Mouse (Mus musculus) embryonic facial prominence, embryonic 12.5 days (tissue): Measurements from ENCODE around the gene Cttnbp2nl. TPM values are rescaled to one million over a fixed set of nuclear protein-coding genes. Genes with fewer than 3 reads are reported as not detected.

ENCODE experiments used
- ATAC-seq: fragments of 200-750 bp; cut with Nextera tagmentation; 2 replicates; pipeline ENCODE4 v1.8.0; 2017; ENCODE audit not compliant: insufficient number of reproducible peaks, insufficient read depth, low FRiP score, low TSS enrichment
- H3K27ac ChIP-seq: fragments of 300-500 bp; sonication (generic); 2 replicates; pipeline ENCODE4 v1.5.1; 2016; ENCODE audit warnings: mild to moderate bottlenecking
- H3K27me3 ChIP-seq: fragments of 300-500 bp; sonication (generic); 2 replicates; pipeline ENCODE4 v1.6.1; 2016; ENCODE audit warnings: mild to moderate bottlenecking, moderate library complexity
- H3K36me3 ChIP-seq: fragments of 300-500 bp; sonication (generic); 2 replicates; pipeline ENCODE4 v1.6.1; 2016; ENCODE audit warnings: mild to moderate bottlenecking
- H3K4me1 ChIP-seq: fragments of 300-500 bp; sonication (generic); 2 replicates; pipeline ENCODE4 v1.6.1; 2016
- H3K4me2 ChIP-seq: fragments of 300-500 bp; sonication (generic); replicated peaks from 2 replicates; pipeline ENCODE4 v1.6.1; 2016; ENCODE audit warnings: mild to moderate bottlenecking, moderate library complexity
- H3K4me3 ChIP-seq: fragments of 300-500 bp; sonication (generic); 2 replicates; pipeline ENCODE4 v1.5.1; 2016; ENCODE audit warnings: mild to moderate bottlenecking
- H3K9ac ChIP-seq: fragments of 300-500 bp; sonication (generic); 2 replicates; pipeline ENCODE4 v1.6.1; 2016; ENCODE audit warnings: mild to moderate bottlenecking, moderate library complexity
- H3K9me3 ChIP-seq: fragments of 300-500 bp; sonication (generic); 2 replicates; pipeline ENCODE4 v1.6.1; 2016; ENCODE audit warnings: mild to moderate bottlenecking, moderate library complexity
- WGBS: fragments of 180-500 bp; shearing (Covaris S2); methylation state at CpG from one replicate; pipeline ENCODE4 v1.1.7; 2016; 5-methylcytosine and 5-hydroxymethylcytosine counted together
- polyA plus RNA-seq: library from polyadenylated mRNA; unstranded; fragments of >200 nt; fragmentation: Nextera tagmentation; extraction: Ambion mirVana; gene quantifications from 2 replicates; pipeline ENCODE4 v1.2.1, GENCODE M21; 2016

The Cttnbp2nl gene
- polyA plus RNA-seq, 1 experiment from 2014 or later, result 49.9 TPM

DNA sequence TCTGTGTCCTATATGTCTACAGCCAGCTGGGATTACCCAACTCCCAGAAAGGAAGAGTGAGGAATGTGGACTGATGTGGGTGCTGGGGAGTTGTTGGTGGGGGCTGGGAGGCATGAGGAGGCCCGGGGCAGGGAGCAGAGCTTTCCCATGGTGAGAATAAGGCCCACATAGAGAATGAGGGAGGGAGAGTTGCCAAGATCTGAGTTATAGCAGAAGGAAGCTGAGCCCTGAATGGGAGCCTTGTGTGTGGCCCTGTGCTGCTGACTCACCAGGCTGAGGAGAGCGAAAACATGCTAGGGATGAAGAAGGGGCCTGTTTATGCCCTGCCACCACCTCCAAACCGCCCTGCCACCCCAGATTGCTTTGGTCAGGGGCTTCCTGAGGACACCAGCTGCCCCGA lies 59.1 kb downstream of the Cttnbp2nl start:
- peak; percentile 78 for ATAC-seq
- Histone ChIP-seq H3K9me3 (no peaks in the 10 kb centered on the region), H3K27ac (peak overlapping the region; percentile 72), H3K4me2 (no peak overlapping the region), H3K4me1 (peaks cover 13% of the 10 kb centered on the region; the same call in 1 of the 2 replicates), H3K9ac (peak overlapping the region; percentile 15; the same call in 1 of the 2 replicates), H3K27me3 (no peaks in the 10 kb centered on the region), H3K36me3 (no peaks in the 10 kb centered on the region), H3K4me3 (no peak overlapping the region)
- 28% methylated on average over 4 of the region's 4 CpGs for WGBS

- 12% methylated on average over 23 of the region's 23 CpGs for WGBS
- H3K27me3 ChIP-seq, result no peaks in the 10 kb centered on the region
- no peak overlapping the region for H3K9ac ChIP-seq
- 0 out of 2 replicates have a peak, but pooled peaks have one; percentile 5 for ATAC-seq
- peak overlapping the region; percentile 18; the same call in 1 of the 2 replicates for H3K4me2 ChIP-seq
- H3K4me1 ChIP-seq, result peaks cover 6% of the 10 kb centered on the region; the same call in 1 of the 2 replicates
- H3K36me3 ChIP-seq, result no peaks in the 10 kb centered on the region
- no peak overlapping the region for H3K27ac ChIP-seq
- no peak overlapping the region for H3K4me3 ChIP-seq
- H3K9me3 ChIP-seq, result no peaks in the 10 kb centered on the region
Measured at GRCm38 (mm10) chr3:104992709-104993388, 60.1 kb downstream of the Cttnbp2nl start.

DNA sequence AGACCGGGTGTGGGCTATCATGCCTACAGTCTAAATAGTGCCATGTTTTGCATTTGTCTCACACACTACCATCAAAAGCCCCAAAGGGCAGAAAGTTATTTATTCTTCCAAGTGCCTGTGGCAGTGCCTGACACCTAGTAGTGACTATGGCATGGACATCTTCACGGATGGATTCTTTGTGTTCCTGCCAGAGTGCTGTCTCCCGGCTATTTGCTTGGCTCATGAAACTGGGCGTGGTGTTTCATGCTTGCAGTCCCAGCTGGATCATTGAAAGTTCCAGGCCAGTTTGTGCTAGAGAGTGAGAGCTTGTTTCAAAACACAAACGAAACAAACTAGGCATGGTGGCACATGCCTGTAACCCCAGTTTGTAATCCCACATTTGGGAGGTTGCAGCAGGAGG lies 61.2 kb downstream of the Cttnbp2nl start:
- peaks cover 3% of the 10 kb centered on the region; the same call in 1 of the 2 replicates for H3K4me1 ChIP-seq
- H3K36me3 ChIP-seq, result no peaks in the 10 kb centered on the region
- no peaks in the 10 kb centered on the region for H3K27me3 ChIP-seq
- no peaks in the 10 kb centered on the region for H3K9me3 ChIP-seq
- no peak overlapping the region for H3K4me2 ChIP-seq
- no peak overlapping the region for H3K27ac ChIP-seq
- ATAC-seq, result no peak
- 87% methylated on average over 5 of the region's 5 CpGs for WGBS
- H3K4me3 ChIP-seq, result no peak overlapping the region
- no peak overlapping the region for H3K9ac ChIP-seq

DNA sequence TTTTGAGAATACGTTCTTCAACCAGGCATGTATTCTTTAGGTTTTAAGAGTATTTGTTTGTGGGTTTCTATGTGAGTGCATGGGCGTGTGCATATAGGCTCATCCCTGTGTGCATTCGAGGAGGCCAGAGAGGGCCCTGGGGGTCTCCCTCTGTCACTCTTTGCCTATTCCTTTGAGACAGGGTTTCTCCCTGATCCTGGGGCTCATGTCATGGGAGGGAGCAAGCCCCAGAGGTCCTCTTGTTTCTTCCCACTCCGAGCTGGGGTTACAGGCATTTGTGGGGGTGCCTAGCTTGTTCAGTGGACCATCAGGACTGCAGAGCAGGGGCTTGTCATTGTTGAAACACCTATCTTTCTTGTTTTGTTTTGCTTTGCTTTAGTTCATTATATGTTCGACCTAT lies 65.1 kb downstream of the Cttnbp2nl start:
- no peak overlapping the region for H3K4me3 ChIP-seq
- no peaks in the 10 kb centered on the region for H3K9me3 ChIP-seq
- no peak for ATAC-seq
- H3K36me3 ChIP-seq, result no peaks in the 10 kb centered on the region
- no peak overlapping the region for H3K4me2 ChIP-seq
- 72% methylated on average over 5 of the region's 5 CpGs for WGBS
- no peak overlapping the region for H3K27ac ChIP-seq
- no peak overlapping the region for H3K9ac ChIP-seq
- H3K27me3 ChIP-seq, result no peaks in the 10 kb centered on the region
- no peaks in the 10 kb centered on the region for H3K4me1 ChIP-seq

DNA sequence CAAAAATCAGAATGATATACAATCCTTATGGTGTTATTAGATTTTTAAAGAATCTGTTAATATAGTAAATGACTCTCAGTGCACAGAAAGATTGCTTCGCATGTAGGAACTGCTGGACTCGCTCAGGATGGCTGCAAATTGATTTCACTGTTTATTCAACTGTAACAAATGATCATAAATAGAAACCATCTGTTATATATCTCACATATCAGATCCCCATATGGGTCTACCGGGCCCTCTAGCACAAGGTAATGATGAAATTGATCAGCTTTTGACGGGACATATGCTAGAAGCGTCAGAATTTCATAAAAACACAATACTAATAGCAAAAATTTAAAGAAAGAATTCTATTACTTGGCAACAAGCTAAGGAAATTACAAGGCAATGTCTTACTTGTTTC lies 73.2 kb downstream of the Cttnbp2nl start:
- Histone ChIP-seq H3K4me2 (no peak overlapping the region), H3K27me3 (no peaks in the 10 kb centered on the region), H3K36me3 (no peaks in the 10 kb centered on the region), H3K9ac (no peak overlapping the region), H3K4me1 (no peaks in the 10 kb centered on the region), H3K4me3 (no peak overlapping the region), H3K9me3 (no peaks in the 10 kb centered on the region), H3K27ac (no peak overlapping the region)
- ATAC-seq, result no peak
- WGBS, result 33% methylated on average over 5 of the region's 5 CpGs

DNA sequence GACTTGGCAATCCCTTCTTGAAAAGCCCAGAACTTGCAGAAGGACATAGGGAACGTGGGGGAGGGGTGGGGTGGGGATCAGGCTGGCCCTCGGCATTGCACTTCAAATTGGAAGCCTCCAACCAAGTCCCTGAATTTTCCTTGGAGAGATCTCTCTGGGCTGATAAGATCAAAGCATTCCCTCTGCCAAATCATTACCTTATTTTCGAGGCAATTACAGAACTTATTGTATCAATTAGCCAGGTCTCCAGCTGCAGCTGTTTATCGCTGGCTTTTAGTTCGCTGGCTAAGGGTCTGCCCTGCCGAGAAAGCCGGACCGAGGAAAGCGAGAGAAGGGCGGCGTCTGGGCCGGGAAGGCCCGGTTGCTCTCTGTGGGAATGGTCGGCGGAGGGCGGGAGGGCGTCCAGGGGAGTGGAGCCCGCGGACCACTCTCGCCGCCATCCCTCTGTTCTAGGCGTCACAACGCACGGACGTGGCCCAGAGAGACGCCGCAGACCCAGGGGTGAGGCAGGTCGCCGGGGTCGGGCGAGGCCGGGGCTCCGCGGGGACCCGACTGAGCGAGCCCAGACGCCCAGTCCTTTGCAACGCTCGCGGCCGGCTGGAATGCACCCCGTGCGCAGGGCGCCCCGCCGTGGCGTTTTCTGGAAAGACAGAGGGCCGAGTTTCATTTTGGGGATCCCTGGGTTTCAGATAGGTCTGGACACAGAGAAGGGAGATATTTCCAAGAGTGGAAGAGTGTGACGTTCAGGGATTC lies 85.2 kb downstream of the Cttnbp2nl start:
- peak; percentile 69 for ATAC-seq
- under 1% methylated on average over 49 of the region's 49 CpGs for WGBS

GRCm38 (mm10) chr3:104965991-104966554 lies 86.9 kb downstream of the Cttnbp2nl start:
- Histone ChIP-seq H3K36me3 (no peaks in the 10 kb centered on the region), H3K9me3 (no peaks in the 10 kb centered on the region), H3K4me1 (peaks cover 32% of the 10 kb centered on the region), H3K4me3 (no peak overlapping the region), H3K27me3 (peaks cover 35% of the 10 kb centered on the region), H3K27ac (no peak overlapping the region), H3K4me2 (no peak overlapping the region), H3K9ac (no peak overlapping the region)
- WGBS, result 76% methylated on average over 7 of the region's 7 CpGs
- ATAC-seq, result no peak

More for the DNA sequence above, 85.2 kb downstream of the Cttnbp2nl start:
- H3K27ac ChIP-seq, result peak overlapping the region; percentile 82
- H3K4me2 ChIP-seq, result peak overlapping the region; percentile 81
- peaks cover 22% of the 10 kb centered on the region; the same call in 1 of the 2 replicates for H3K27me3 ChIP-seq
- peaks cover 17% of the 10 kb centered on the region for H3K4me1 ChIP-seq
- H3K9ac ChIP-seq, result peak overlapping the region; percentile 72
- peak overlapping the region; percentile 52 for H3K4me3 ChIP-seq
- no peaks in the 10 kb centered on the region for H3K9me3 ChIP-seq
- H3K36me3 ChIP-seq, result no peaks in the 10 kb centered on the region

DNA sequence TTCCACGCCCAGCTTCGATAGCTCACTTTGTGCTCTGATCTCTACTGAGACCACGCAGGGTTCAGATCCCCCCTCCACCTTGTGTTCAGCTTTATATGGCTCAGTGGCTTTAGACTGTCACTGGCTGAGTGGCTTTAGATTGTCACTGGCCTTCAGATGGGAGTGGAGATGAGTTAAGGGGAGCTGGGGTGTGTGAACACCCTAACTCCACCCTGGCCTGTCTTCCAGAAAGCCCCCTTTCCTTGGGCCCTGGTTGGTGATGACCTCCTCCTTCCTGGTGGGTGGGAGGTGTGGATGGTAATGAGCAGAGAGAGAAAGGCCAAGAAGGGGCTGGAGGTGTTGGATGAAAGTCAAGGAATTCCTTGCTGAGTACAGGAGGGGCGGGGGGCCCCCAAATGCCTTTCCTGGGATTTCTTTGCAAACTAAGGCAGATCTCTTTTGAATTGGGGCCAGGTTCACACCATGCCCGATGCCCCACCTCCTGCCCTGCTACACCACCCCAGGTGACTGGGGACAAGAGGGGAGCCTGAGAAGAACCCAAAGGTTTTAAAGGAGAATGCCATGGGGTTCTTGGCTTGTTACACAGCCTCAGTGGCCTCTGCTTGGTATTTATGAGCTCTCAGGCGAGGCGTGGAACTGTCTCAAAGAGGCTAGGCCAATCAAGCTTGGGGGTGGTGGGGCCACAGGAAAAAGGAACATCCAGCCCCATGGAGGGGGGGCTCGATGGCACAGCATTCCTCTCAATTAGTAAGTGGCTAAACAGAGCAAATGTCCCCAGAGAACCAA lies 87.7 kb downstream of the Cttnbp2nl start:
- Histone ChIP-seq H3K9me3 (no peaks in the 10 kb centered on the region), H3K27me3 (peaks cover 43% of the 10 kb centered on the region), H3K4me1 (peaks cover 33% of the 10 kb centered on the region), H3K4me2 (no peak overlapping the region), H3K36me3 (no peaks in the 10 kb centered on the region), H3K4me3 (no peak overlapping the region), H3K27ac (no peak overlapping the region), H3K9ac (no peak overlapping the region)
- no peak for ATAC-seq
- WGBS, result 79% methylated on average over 8 of the region's 8 CpGs

DNA sequence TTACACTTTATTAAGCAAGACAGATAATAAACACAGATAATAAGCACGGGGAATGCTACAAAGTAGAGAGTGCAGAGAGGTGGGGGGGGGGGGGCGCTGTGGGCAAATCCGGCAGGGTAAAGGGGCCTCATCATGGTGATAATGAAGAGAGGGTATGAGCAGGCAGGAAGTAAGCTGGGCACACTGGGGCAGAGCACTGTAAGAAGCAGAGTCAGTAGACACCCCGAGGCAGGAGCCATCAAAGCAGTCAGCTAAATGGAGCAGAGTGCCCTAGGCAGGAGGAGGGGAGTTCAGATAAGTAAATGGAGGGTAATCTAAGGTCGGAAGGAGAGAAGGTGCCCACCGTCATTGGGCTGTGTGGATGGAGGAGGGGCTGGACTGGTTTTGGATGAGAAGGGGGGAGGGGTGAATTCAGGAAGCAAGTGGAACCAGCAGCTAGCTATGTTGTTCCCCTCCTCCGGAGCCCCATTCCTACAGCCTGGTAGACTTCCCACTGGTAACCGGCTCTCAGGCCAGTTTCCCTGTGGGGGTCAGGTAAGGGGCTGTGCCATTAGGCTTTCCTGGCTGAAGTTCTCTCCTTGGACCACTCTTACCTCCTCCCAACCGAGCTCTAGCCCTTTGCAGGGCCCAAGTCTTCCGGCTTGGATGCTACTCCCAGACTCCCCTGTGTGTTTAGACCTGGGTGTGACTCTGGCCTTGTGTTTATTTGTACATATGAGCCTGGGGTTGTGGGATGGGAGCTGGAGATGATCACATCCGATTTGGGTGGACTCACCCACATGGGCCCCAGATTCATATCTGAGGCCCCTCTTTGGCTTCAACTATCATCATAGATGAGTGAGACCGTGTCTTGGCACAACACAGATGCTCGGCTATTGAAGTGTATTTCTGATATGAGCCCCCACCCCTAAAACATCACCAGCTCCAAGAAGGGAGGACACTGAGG lies 89.3 kb downstream of the Cttnbp2nl start:
- Histone ChIP-seq H3K27ac (0 out of 2 replicates have a peak overlapping the region, but pooled peaks have one; percentile 9), H3K9ac (no peak overlapping the region), H3K9me3 (no peaks in the 10 kb centered on the region), H3K4me3 (no peak overlapping the region), H3K36me3 (no peaks in the 10 kb centered on the region), H3K4me2 (no peak overlapping the region), H3K27me3 (peaks cover 57% of the 10 kb centered on the region), H3K4me1 (peaks cover 36% of the 10 kb centered on the region)
- WGBS, result 21% methylated on average over 13 of the region's 13 CpGs
- no peak for ATAC-seq

DNA sequence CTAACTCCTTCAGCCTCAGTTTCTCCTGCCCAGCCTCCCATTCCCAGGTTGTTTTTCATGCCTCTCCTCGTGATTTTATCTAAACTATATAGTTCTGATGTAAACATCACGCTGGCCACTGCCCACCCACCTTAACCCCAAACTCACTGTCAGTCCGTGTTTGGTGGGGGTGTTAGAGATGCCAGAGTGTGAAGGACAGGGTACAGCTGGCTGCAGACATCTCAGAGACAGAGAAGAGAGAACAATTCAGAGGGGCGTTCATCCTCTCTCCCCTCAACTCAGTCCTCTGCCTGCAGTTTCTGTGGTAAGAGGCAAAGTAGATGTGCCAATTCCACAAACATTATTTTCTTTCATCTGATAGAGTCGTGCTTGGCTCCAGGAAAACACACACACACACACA lies 90.1 kb downstream of the Cttnbp2nl start:
- no peaks in the 10 kb centered on the region for H3K9me3 ChIP-seq
- peaks cover 34% of the 10 kb centered on the region for H3K4me1 ChIP-seq
- H3K27ac ChIP-seq, result no peak overlapping the region
- H3K27me3 ChIP-seq, result peaks cover 58% of the 10 kb centered on the region
- H3K9ac ChIP-seq, result no peak overlapping the region
- WGBS, result 9% methylated on average over 4 of the region's 5 CpGs
- ATAC-seq, result no peak
- no peak overlapping the region for H3K4me3 ChIP-seq
- no peaks in the 10 kb centered on the region for H3K36me3 ChIP-seq
- H3K4me2 ChIP-seq, result peak overlapping the region; percentile 59
